Mouse (Mus musculus) lung, adult 2 months (tissue): ENCODE data around the gene Pip5k1b.

ENCODE experiments used
- CTCF ChIP-seq: fragments of 200-500 bp; IDR thresholded peaks from 2 replicates; pipeline ENCODE4 v1.5.1; 2011; ENCODE audit warnings: mild to moderate bottlenecking, low read length, control low read depth; ENCODE audit not compliant: insufficient read depth
- POLR2A ChIP-seq: fragments of 200-500 bp; IDR thresholded peaks from 2 replicates; pipeline ENCODE4 v1.6.1; 2011; ENCODE audit warnings: low read depth, mild to moderate bottlenecking, control low read depth, low read length, borderline replicate concordance; ENCODE audit errors: extremely low read depth

DNA sequence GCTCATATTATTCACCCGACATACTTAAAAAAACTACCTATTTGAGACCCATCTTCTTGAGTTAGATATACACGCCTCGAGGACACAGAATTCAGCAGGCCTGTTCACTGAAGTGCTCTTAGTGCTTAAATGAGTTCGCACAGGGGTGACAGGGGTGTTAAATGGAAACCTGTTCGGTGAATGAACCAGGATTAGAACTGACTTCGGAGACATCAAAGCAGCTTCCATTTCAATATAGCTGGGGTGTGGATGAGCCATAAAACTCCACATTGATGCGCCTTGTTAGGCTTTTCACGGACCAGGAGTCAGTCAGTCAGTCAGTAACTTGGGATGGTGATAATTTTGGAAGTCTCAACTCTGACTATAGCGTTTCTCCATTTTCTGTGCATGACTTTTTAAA, 34.5 kb downstream of the Pip5k1b start:
- TF ChIP-seq POLR2A (no peak), CTCF (no peak)
